Mouse (Mus musculus) adrenal gland (tissue): ENCODE data around the gene Mettl3.

Source experiments
- intact Hi-C: fragments of 180-260 bp; cut with DNase I; formaldehyde crosslinking; loops from one replicate; pipeline ENCODE4 v1.15.1; 2025

The Mettl3 gene

DNA sequence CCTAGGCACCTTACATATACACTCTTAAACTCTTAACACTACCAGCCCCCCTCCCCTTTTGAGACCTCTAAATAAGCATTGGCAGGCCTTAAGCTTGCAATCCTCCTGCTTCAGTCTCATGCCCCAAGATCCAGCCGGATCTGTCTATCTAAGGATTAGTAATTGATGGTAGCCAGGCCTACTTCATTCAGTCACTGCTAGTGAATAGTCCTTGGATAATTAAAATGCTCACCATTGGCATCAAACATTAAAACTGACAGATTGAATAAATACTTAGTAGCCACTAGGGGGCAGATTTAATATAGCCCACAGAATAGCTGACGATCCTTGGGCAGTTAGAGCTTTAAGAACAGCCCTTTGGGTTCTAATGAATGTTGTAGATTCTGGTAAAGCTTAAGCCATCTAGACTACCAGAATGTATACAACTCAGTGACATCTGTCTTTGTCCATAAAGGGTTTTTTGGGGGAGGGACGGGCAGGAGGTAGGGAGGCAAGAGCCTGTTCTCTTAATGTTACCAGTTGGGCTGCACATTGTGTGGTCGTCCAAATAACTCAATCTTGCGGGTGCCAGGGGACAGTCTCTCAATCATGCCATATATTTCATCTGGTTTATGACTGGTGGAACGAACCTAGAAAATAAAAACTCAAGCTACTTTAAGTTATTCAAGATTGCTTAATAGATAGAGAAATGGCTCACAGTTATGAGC, 9.2 kb downstream of the Mettl3 start:
- intact Hi-C loops: loop anchor here (1.0 kb wide), 1 partner anchor 43 kb away; no protein-coding TSS in a partner anchor

DNA sequence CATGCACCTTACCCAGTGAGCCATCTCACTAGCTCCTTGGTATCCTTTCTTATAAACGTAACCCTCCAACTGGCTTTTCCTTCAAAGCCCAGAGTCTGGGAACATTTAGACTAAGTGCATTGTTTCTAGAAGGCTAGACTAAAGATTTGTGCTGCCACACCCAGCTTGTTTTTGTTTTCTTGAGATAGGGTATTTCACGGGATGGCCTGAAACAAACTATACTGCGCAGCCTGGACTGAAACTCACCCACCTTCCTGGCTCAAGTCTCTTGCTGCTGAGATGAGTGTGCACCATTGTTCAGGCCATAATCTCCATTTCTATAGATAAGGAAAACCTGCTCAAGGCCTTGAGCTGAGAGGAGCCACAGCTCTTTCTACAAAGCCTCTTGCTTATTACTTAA, 20.7 kb downstream of the Mettl3 start:
- intact Hi-C loops: loop anchor here (5.0 kb wide), 1 partner anchor 42 kb away; no protein-coding TSS in a partner anchor

DNA sequence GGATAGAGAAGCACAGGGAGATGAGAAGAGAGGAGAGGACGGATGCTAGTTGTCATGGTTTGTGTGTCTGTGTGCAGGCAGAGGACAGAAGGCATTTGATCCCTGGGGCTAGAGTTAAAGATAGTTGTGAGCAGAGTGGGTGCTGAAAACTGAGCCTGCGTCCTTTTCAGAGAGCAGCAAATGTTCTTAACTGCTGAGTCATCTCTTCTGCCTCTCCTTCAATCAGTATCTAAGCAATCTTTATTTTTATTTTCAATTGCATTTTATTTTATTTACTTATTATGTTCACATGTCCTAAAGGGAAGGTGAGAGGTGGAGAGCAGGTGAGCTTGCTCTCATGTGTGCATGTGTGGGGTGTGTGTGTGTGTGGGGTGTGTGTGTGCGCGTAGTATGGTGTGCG, 21.3 kb downstream of the Mettl3 start:
- intact Hi-C loops: loop anchor here (5.0 kb wide), 1 partner anchor 41 kb away; no protein-coding TSS in a partner anchor

DNA sequence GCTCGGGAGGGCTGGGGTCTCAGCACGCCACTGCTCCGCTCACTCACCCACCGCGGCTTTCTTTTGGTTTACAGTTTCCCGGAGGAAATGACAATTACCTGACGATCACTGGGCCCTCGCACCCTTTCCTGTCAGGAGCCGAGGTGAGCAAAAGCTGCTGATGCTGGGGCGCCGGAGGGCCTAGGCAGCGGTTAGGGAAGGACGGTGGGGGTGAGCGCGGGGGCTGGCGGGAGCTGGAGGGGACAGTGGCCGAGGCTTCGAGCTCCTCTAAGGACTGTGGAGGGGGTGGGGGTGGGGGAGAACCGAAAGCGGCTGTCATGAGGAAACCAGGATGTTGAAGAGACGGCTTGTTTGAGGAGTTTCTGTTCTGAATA, 25.2 kb downstream of the Mettl3 start:
- intact Hi-C loops: loop anchor here (5.0 kb wide), 1 partner anchor 37 kb away; no protein-coding TSS in a partner anchor

DNA sequence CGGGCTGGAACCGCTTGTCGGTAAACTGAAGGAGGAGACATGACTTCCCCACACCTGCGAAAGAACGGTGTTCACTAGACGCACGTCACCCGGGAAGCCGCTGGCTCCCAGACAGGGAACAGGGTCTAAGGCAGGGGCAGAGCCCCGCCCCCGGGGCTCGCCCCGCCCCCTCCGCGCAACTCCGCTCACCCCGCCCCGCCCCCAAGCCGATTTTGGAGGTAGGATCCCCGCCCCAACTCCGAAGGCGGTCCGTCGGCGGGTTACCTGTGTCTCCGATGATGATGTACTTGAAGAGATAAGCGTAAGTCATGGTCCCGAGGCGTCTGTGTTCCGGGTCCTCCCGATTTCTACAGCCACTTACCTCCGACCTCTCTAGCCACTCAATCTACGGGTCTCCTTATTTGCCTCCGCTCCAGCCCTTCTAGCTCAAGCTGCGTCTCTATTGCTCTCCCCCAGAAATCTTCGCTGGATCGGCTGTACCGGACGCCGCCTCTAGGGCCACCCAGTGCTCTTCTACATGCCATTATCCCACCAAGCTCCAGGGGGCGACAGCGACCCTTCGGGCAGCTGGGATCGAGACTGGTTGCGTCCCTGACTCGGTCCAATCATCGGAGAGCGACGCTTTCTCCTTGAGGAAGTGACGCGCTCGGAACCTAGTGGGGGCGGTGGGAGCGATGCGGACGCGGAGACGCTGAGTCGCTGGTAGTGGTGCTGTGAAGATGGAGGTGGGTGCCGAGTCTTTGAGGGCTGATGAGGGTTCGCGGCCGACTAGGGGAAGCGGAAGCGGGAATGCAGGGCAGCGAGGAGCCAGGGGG, 25.8 kb downstream of the Mettl3 start, which contains the start of the genes Tox4 and Rab2b:
Gene Tox4, plus strand, starts transcription at position 215 of the 815 bp plus-strand sequence.
Gene Rab2b, minus strand, starts transcription at position 614 of the 815 bp plus-strand sequence.
- intact Hi-C loops: no loop called here

DNA sequence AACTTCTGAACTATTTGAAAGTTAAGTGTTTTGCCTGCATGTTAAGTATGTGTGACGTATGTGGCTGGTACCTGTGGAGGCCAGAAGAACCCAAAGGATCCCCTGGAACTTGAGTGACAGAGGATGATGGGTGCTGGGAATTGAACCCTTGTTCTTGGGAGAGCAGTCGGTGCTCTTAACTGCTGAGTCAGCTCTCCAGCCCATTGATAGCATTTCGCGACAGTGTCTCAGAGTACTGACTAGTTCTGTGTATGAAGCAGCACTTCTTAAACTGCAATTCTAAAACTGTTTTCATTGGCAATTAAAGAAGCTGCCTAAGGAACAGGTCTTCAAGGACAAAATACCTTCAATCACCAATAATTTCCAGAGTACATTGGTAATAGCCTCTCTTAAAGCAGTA, 27.7 kb downstream of the Mettl3 start:
- intact Hi-C loops: no loop called here

DNA sequence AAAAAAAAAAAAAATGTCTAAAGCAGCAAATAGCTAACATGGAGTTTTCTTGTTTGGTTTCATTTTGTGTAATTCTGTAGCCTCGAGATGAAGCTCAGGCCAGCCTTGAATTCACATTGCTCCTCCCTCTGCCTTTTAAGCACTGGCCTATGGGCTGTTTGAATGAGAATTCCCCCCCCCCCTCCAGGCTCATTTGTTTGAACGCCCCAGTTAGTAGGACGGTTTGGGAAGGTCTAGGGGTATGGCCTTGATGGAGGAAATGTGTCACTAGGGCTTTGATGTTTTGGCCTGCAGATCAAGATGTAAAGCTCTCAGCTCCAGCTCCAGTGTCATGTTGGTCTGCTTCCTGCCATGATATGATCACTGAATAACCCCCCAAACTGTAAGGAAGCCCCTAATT, 32.1 kb downstream of the Mettl3 start:
- intact Hi-C loops: no loop called here

DNA sequence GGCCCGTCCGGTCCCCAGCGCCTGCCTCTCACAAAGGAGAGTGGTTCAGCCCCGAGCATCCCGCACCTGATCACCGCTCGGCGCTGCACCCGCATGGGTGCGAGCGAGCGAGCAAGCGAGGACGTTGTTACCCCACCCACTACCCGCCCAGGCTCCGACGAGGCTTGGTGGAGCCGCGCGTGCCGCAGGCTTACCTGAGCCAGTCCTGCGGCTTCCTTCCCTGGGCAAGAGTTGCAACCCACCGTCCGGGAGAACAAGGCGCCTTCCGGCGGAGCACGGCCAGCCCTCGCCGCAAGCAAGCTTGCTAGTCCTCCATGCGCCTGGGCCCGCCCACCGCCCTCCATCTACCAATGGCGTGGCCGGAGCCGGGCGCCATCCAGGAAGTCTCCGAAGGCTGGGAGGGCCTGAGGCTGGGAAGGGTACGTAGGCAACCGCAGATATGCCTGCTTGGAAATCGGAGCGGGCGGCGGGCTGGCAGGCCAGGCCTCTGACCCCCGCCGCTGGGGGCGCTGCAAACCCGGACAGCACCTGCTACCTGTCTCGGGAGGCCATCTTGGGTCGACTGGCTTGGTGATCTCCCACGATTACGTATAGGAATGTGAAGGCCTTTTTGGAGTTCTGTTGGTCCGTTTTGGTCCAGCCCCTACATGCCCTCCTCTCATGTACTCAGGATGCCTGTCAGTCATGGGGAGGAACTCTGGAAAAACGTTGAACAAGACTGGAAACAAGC, 47.3 kb downstream of the Mettl3 start, which contains the start of gene Chd8:
Gene Chd8, minus strand, starts transcription at position 297 of the 730 bp plus-strand sequence.
- intact Hi-C loops: no loop called here

DNA sequence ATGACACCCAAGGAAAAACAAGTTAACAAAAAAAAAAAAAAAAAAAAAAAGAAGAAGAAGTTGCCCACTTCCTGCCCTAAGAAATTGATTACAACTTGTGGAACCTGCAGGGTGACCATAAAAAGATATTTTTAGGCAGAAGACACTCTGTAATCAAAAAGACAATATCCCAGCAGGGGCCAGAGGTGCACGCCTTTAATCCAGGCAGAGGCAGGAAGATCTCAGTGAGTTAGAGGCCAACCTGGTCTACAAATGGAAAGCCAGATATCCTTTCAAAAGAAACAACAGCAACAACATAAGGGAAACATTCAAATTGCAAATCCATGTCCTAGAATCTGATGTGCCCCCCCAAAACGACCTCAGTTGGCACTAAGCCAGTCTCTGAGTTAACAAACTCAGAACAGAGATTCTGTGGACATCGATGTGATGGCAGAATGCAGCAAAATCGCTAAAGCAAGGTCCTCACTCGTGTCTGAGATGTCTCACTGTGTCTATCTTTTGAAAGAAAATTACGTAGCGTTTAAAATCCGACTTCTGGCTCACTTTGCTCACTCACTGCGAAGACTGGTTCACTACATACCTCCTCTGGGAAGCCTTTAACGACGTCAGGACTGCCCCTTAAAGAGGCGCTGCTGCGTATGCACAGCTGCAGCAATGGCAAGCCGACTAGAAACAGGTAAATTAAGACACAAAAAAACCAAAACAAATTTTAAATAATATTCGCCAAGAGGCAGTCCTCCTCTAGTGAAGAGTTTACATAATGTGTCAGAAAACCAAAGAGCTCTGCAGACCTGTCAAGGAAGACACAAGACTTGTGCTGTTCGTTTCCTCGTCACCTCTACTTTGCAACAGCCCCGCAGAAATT, 48.4 kb downstream of the Mettl3 start:
- intact Hi-C loops: no loop called here

DNA sequence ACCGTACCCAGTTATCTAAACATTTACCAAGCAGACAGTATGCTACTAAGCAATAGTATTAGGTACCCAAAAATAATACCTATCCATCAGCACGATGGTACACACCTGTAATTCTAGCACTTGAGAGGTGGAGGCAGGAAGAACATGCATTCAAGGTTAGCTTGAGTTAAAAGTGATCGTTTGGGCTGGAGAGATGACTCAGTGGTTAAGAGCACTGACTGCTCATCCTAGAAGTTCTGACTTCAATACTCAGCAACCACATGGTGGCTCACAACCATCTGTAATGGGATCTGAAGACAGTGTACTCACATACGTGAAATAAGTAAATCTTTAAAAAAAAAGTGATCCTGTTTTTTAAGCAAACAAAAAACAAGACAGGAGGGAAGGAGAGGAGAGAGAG, 58.8 kb downstream of the Mettl3 start:
- intact Hi-C loops: no loop called here
